ENCODE assay signal across 25 mouse cellular contexts in the genomic region with DNA sequence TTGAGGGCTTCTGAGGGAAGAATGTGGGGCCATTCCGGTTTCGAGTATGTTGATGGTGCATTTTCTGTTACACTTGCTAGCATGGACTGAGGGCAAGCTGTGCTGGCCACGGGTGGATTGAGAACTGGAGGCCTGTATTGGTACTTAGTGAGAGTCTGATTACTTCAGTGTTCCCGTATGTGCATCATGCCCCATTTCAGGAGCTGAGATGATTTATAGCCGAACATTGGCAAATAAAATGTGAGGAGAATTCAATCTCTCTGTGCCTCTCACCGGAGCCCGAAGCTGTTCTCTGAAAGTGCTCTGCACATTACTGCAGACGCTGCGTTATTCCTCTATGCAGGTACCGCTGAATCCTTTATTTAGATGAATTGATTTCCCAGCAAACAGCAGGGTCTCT.
DNase-seq lines count a peak whose midpoint lies in the region; ATAC-seq and TF ChIP-seq lines count a peak whose summit lies in the region.
"Had no signal": no experiment of that assay in that cellular context is flagged by ENCODE, and none has a peak within 500 bp of the region (broad histone marks: within the 10 kb centered on the region; RNA-seq: fewer than 3 reads in every experiment).

No protein-coding gene starts in this region.

- peak overlapping the region; percentile 89 for H3K27ac ChIP-seq in gastrocnemius, adult 2 months
- H3K27ac ChIP-seq in heart, embryonic 14.5 days (replicated peaks in 1 of 2; ENCODE audit: control insufficient read depth in 1 of 2, insufficient read depth in 1 of 2, low read depth in 2 of 2, low read length in 2 of 2): peak overlapping the region in 1 of 2 experiments; percentile 41; a peak in 1 of 4 replicates
- H3K27ac ChIP-seq in midbrain, embryonic 11.5 days (ENCODE audit: low read depth, low read length): no peak overlapping the region
- no peak overlapping the region for H3K27ac ChIP-seq in midbrain, embryonic 13.5 days
- H3K27ac ChIP-seq: embryonic facial prominence, embryonic 13.5 days; hindbrain, embryonic 13.5 days; layer of hippocampus, adult 2 months; limb, embryonic 10.5 days; liver, embryonic 15.5 days had no signal

- DNase-seq in gastrocnemius, adult 2 months: peak; percentile 41
- no peak for DNase-seq in gastrocnemius, postnatal 10 days
- DNase-seq in heart, postnatal 4 days: no peak
- DNase-seq in midbrain, embryonic 11.5 days (ENCODE audit: low spot score, missing footprints): peak; percentile 17
- DNase-seq in skeletal muscle tissue, adult 2 months (ENCODE audit: low read depth, low spot score): peak; percentile 82
- DNase-seq: adrenal gland, postnatal 25 days; cerebellum, adult 8-10 months; cerebellum, postnatal 36 days; embryo, embryonic 11 days; kidney, postnatal 25 days; liver; lung, postnatal 4 days; thymus, postnatal 14 days had no signal

- H3K4me1 ChIP-seq in heart, embryonic 14.5 days (ENCODE audit: control insufficient read depth in 2 of 2, insufficient read depth in 2 of 2, low read length in 2 of 2): peaks cover 2 to 14% of the 10 kb centered on the region in 2 experiments; a peak in 1 of 4 replicates
- no peaks in the 10 kb centered on the region; the same call in none of the 2 replicates for H3K4me1 ChIP-seq in midbrain, embryonic 11.5 days (ENCODE audit: control insufficient read depth, insufficient read depth, low read length)
- H3K4me1 ChIP-seq in midbrain, embryonic 13.5 days (replicated peaks): 0 out of 2 replicates have a peak, but pooled peaks cover 7% of the 10 kb centered on the region
- H3K4me1 ChIP-seq: limb, embryonic 10.5 days had no signal

- no peaks in the 10 kb centered on the region for H3K9me3 ChIP-seq in heart, embryonic 14.5 days (ENCODE audit: control insufficient read depth, low read length)
- no peaks in the 10 kb centered on the region for H3K9me3 ChIP-seq in midbrain, embryonic 11.5 days (ENCODE audit: control insufficient read depth, low read length)
- no peaks in the 10 kb centered on the region for H3K9me3 ChIP-seq in midbrain, embryonic 13.5 days
- H3K9me3 ChIP-seq: embryonic facial prominence, embryonic 13.5 days; hindbrain, embryonic 13.5 days; limb, embryonic 10.5 days; liver, embryonic 15.5 days had no signal

- peak overlapping the region; percentile 33 for H3K4me2 ChIP-seq in heart, embryonic 14.5 days (ENCODE audit: low read length)
- H3K4me2 ChIP-seq in midbrain, embryonic 11.5 days: no peak overlapping the region
- no peak overlapping the region for H3K4me2 ChIP-seq in midbrain, embryonic 13.5 days (replicated peaks)
- H3K4me2 ChIP-seq: embryonic facial prominence, embryonic 13.5 days; heart, embryonic 11.5 days; hindbrain, embryonic 13.5 days; liver, embryonic 15.5 days had no signal

- 0 out of 2 replicates have a peak overlapping the region, but pooled peaks have one; percentile 12 for H3K9ac ChIP-seq in heart, embryonic 14.5 days (ENCODE audit: low read length)
- no peak overlapping the region for H3K9ac ChIP-seq in midbrain, embryonic 11.5 days (ENCODE audit: low read length)
- no peak overlapping the region for H3K9ac ChIP-seq in midbrain, embryonic 13.5 days (replicated peaks)
- H3K9ac ChIP-seq: embryonic facial prominence, embryonic 13.5 days; hindbrain, embryonic 13.5 days; liver, embryonic 15.5 days had no signal

- intact Hi-C loops in gastrocnemius, adult 2 months (cut with DNase I): no loop called here

- H3K36me3 ChIP-seq in heart, embryonic 14.5 days (ENCODE audit: control insufficient read depth, insufficient read depth, low read length): no peaks in the 10 kb centered on the region
- H3K36me3 ChIP-seq in midbrain, embryonic 11.5 days (ENCODE audit: control insufficient read depth, insufficient read depth, low read length): no peaks in the 10 kb centered on the region
- H3K36me3 ChIP-seq in midbrain, embryonic 13.5 days: no peaks in the 10 kb centered on the region
- H3K36me3 ChIP-seq: embryonic facial prominence, embryonic 13.5 days; hindbrain, embryonic 13.5 days; limb, embryonic 10.5 days; liver, embryonic 15.5 days had no signal

- WGBS in heart, embryonic 14.5 days: 86% methylated on average over 10 of the region's 10 CpGs
- 93% methylated on average over 10 of the region's 10 CpGs for WGBS in midbrain, embryonic 11.5 days
- WGBS in midbrain, embryonic 13.5 days: 88% methylated on average over 10 of the region's 10 CpGs

- H3K27me3 ChIP-seq in heart, embryonic 14.5 days (ENCODE audit: control insufficient read depth, insufficient read depth, low read length): no peaks in the 10 kb centered on the region
- H3K27me3 ChIP-seq in midbrain, embryonic 11.5 days (ENCODE audit: control insufficient read depth, insufficient read depth, low read length): no peaks in the 10 kb centered on the region
- no peaks in the 10 kb centered on the region for H3K27me3 ChIP-seq in midbrain, embryonic 13.5 days
- H3K27me3 ChIP-seq: embryonic facial prominence, embryonic 13.5 days; hindbrain, embryonic 13.5 days; liver, embryonic 15.5 days had no signal

- TF ChIP-seq CTCF in gastrocnemius, adult 2 months (IDR thresholded peaks at IDR 0.05): no peak

- no peak for ATAC-seq in heart, embryonic 14.5 days (ENCODE audit: insufficient number of reproducible peaks, insufficient read depth, low FRiP score, low read depth)
- no peak for ATAC-seq in midbrain, embryonic 11.5 days (ENCODE audit: low FRiP score)
- no peak for ATAC-seq in midbrain, embryonic 13.5 days
- ATAC-seq: CD4-positive, CD25-positive, alpha-beta regulatory T cell, adult 4 months; forebrain, embryonic 14.5 days; intestine, postnatal 0 days had no signal

- peak overlapping the region; percentile 61 for H3K4me3 ChIP-seq in gastrocnemius, adult 2 months
- no peak overlapping the region for H3K4me3 ChIP-seq in heart, embryonic 14.5 days (ENCODE audit: control insufficient read depth in 1 of 2, insufficient read depth in 1 of 2, low read depth in 1 of 2, low read length in 2 of 2)
- no peak overlapping the region for H3K4me3 ChIP-seq in midbrain, embryonic 11.5 days (ENCODE audit: low read depth, low read length)
- H3K4me3 ChIP-seq in midbrain, embryonic 13.5 days (replicated peaks): no peak overlapping the region
- H3K4me3 ChIP-seq: embryonic facial prominence, embryonic 13.5 days; erythroblast, embryonic 14.5 days; hindbrain, embryonic 13.5 days; layer of hippocampus, adult 2 months; limb, embryonic 10.5 days; liver, embryonic 15.5 days had no signal

Comparison
In these comparisons a context has a peak if more than half of its experiments do, and no peak if none do; other contexts are left out.
1. DNase-seq: peak in gastrocnemius, adult 2 months (single experiment), midbrain, embryonic 11.5 days (single experiment) and skeletal muscle tissue, adult 2 months (single experiment); none in gastrocnemius, postnatal 10 days (single experiment) and heart, postnatal 4 days (single experiment).